Mouse (Mus musculus) midbrain, embryonic 16.5 days (tissue): ENCODE data around the gene Rps4x. TPM values are rescaled to one million over a fixed set of nuclear protein-coding genes. Genes with fewer than 3 reads are reported as not detected.
"Not testable (repeated sequence)": the region's sequence is repeated elsewhere in the genome, so short reads cannot be mapped to it uniquely, and the experiment has no call there.

Source experiments
- ATAC-seq: fragments of 200-750 bp; cut with Nextera tagmentation; 2 replicates; pipeline ENCODE4 v1.8.0; 2017; ENCODE audit warnings: moderate TSS enrichment
- H3K27ac ChIP-seq: fragments of 300-500 bp; sonication (generic); 2 replicates; pipeline ENCODE4 v1.5.1; 2014; ENCODE audit warnings: mild to moderate bottlenecking, low read length, mixed read lengths
- H3K27me3 ChIP-seq: fragments of 300-500 bp; sonication (generic); 2 replicates; pipeline ENCODE4 v1.6.1; 2014; ENCODE audit warnings: low read depth, low read length, mixed read lengths; ENCODE audit not compliant: control insufficient read depth, insufficient read depth
- H3K36me3 ChIP-seq: fragments of 300-500 bp; sonication (generic); 2 replicates; pipeline ENCODE4 v1.6.1; 2014; ENCODE audit warnings: mild to moderate bottlenecking, low read length, moderate library complexity, mixed read lengths; ENCODE audit not compliant: control insufficient read depth, insufficient read depth
- H3K4me1 ChIP-seq: fragments of 300-500 bp; sonication (generic); 2 replicates; pipeline ENCODE4 v1.6.1; 2014; ENCODE audit warnings: mild to moderate bottlenecking, low read length, mixed read lengths; ENCODE audit not compliant: control insufficient read depth, insufficient read depth
- H3K4me2 ChIP-seq: fragments of 300-500 bp; sonication (generic); 2 replicates; pipeline ENCODE4 v1.6.1; 2014; ENCODE audit warnings: mild to moderate bottlenecking, low read length, mixed read lengths
- H3K4me3 ChIP-seq: fragments of 300-500 bp; sonication (generic); 2 replicates; pipeline ENCODE4 v1.5.1; 2014; ENCODE audit warnings: low read depth, mild to moderate bottlenecking, low read length, moderate library complexity, mixed read lengths
- H3K9ac ChIP-seq: fragments of 300-500 bp; sonication (generic); 2 replicates; pipeline ENCODE4 v1.6.1; 2014; ENCODE audit warnings: low read depth, low read length, mixed read lengths
- H3K9me3 ChIP-seq: fragments of 300-500 bp; sonication (generic); replicated peaks from 2 replicates; pipeline ENCODE4 v1.6.1; 2014; ENCODE audit warnings: mild to moderate bottlenecking, low read length, mixed read lengths; ENCODE audit not compliant: control insufficient read depth, poor library complexity, severe bottlenecking
- WGBS: fragments of 180-500 bp; shearing (Covaris S2); extraction: QIAGEN DNeasy Blood & Tissue Kit; methylation state at CpG from one replicate; pipeline ENCODE4 v1.1.7; 2014; 5-methylcytosine and 5-hydroxymethylcytosine counted together
- polyA plus RNA-seq: library from polyadenylated mRNA; unstranded; fragments of >200 nt; fragmentation: Nextera tagmentation; extraction: Ambion mirVana; gene quantifications from 2 replicates; pipeline ENCODE4 v1.2.1, GENCODE M21; 2015

Rps4x gene
- polyA plus RNA-seq: 342 TPM in 2 replicates

GRCm38 (mm10) chrX:102188712-102189497 is at the start of gene Rps4x:
TSS of gene Rps4x (minus strand) at chrX:102189394.
- peaks cover 16% of the 10 kb centered on the region for H3K4me1 ChIP-seq
- H3K36me3 ChIP-seq: 0 out of 2 replicates have a peak, but pooled peaks cover 2% of the 10 kb centered on the region
- H3K9me3 ChIP-seq: no peaks in the 10 kb centered on the region
- H3K4me2 ChIP-seq: peak within 1 kb of the TSS; percentile 73
- 18% methylated on average over 37 of the region's 37 CpGs for WGBS
- peak; percentile 96 for ATAC-seq
- H3K4me3 ChIP-seq: peak within 1 kb of the TSS; percentile 52
- peak within 1 kb of the TSS; percentile 62 for H3K9ac ChIP-seq
- H3K27ac ChIP-seq: peak within 1 kb of the TSS; percentile 84
- no peaks in the 10 kb centered on the region for H3K27me3 ChIP-seq

DNA sequence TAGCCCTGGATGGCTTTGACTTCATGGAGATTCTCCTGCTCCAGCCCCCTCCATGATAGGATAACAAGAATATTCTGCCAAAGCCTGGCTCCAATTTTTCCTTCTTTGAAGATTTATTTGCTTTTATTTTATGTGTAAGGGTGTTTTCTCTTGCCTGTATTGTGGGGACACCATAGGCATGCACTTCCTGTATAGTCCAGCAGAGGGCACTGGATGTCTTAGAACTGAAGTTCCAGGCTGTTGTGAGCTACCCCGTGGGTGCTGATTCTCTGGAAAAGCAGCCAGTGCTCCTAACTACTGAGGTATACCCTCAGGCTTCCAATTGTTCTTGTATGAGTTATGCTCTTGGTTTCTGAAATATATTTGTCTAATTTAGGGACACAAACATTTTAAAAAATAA is 29.9 kb upstream of the Rps4x start:
- H3K4me3 ChIP-seq: no peak overlapping the region
- WGBS: 6% methylated on average over 1 of the region's 1 CpGs
- no peak for ATAC-seq
- no peak overlapping the region for H3K4me2 ChIP-seq
- no peaks in the 10 kb centered on the region for H3K4me1 ChIP-seq
- no peak overlapping the region for H3K27ac ChIP-seq
- H3K9ac ChIP-seq: no peak overlapping the region
- H3K27me3 ChIP-seq: no peaks in the 10 kb centered on the region
- no peaks in the 10 kb centered on the region for H3K36me3 ChIP-seq
- H3K9me3 ChIP-seq: no peaks in the 10 kb centered on the region

DNA sequence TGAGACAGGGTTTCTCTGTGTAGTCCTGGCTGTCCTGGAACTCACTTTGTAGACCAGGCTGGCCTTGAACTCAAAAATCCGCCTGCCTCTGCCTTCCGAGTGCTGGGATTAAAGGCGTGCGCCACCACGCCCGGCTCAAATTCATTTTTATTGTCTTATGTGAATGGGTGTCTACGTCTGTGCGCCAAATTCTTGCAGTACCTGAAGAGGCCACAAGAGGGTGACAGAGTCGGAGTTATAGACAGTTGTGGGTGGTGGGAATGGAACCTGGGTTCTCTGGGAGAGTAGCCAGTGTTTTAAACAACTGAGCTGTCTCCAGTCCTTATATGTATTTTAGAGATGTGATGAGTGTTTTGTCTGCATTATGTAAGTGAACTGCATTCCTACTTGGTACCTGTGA is 26.2 kb upstream of the Rps4x start:
- H3K27me3 ChIP-seq, H3K36me3 ChIP-seq, H3K4me2 ChIP-seq, H3K27ac ChIP-seq, H3K4me3 ChIP-seq, H3K4me1 ChIP-seq, H3K9ac ChIP-seq, ATAC-seq, H3K9me3 ChIP-seq: not testable (repeated sequence)
- WGBS: 41% methylated on average over 9 of the region's 9 CpGs

DNA sequence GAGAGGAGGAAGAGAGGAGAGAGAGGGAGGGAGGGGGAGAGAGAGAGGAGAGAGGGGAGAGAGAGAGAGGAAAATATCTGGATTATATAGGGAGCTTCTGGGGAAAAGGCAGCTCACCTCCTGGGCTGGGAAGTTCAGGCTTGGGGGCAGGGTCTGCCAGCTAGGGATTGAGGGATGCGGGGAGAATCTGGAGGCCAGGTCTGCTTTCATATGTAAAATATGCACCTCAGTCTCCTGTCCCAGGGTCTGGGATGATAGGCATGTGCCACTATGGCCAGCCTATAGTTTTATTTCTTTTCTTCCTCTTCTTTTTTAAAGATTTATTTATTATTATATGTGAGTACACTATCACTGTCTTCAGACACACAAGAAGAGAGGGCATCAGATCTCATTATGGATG is 1.6 kb upstream of the Rps4x start:
- H3K27me3 ChIP-seq: no peaks in the 10 kb centered on the region
- H3K4me3 ChIP-seq: no peak overlapping the region
- no peak for ATAC-seq
- 0 out of 2 replicates have a peak, but pooled peaks cover 2% of the 10 kb centered on the region for H3K36me3 ChIP-seq
- peaks cover 16% of the 10 kb centered on the region for H3K4me1 ChIP-seq
- no peak overlapping the region for H3K9ac ChIP-seq
- H3K9me3 ChIP-seq: no peaks in the 10 kb centered on the region
- H3K27ac ChIP-seq: no peak overlapping the region
- WGBS: 22% methylated on average over 1 of the region's 1 CpGs
- no peak overlapping the region for H3K4me2 ChIP-seq

DNA sequence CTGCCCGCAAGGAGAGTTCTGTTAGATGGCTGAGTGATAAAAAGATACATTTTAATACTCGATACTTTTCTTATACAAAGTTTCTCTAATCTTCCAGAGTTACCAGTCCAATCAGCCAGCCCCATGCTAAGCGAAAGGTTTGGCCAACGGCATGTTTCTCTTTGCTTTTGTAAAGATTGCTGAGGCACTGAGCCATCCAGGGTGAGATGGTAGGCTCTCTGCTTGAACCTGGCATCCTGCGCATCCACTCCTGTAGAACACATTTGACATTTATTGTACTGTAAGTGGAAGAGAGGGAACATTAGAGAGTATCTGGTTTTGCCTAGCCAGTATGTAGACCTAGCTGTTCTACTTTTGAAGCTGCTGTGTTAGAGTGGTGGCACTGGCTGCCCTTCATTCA is 387 bp upstream of the Rps4x start:
- Histone ChIP-seq H3K4me2 (peak overlapping the region; percentile 24; the same call in 1 of the 2 replicates), H3K36me3 (0 out of 2 replicates have a peak, but pooled peaks cover 2% of the 10 kb centered on the region), H3K4me3 (no peak overlapping the region), H3K27me3 (no peaks in the 10 kb centered on the region), H3K27ac (no peak overlapping the region), H3K9me3 (no peaks in the 10 kb centered on the region), H3K4me1 (peaks cover 16% of the 10 kb centered on the region), H3K9ac (no peak overlapping the region)
- peak; percentile 13 for ATAC-seq
- 47% methylated on average over 5 of the region's 5 CpGs for WGBS

DNA sequence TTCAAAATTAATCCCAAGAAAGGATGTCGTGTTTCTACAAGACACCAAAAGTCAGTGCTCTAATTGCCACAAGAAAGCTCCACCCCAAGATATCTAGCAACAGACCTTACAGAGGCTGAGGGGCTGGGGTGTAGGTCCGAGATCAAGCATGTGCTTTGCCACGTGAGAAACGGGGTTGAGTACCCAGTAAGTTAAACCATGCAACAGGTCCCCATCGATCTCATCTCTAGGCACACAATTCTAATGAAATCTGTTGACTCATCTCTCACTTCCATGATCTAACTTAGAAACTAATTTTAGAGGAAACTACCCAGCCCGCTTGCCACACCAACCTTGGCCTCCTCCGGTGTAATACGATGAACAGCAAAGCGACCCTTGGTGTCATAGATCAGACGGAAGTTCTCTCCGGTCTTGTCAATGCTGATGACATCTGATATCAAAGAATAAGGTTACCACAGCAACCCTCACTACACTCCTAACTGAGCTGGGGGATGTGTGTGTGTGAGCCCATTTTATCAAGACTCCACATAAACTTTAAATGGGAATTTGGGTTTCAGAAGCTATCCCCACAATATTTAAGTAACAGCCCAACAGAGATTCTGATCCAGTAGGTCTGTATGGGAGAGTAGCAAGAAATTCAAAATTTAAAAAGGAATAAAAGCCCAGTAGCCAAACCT is 2.0 kb downstream of the Rps4x start:
- H3K27ac ChIP-seq: no peak overlapping the region
- no peak for ATAC-seq
- no peaks in the 10 kb centered on the region for H3K27me3 ChIP-seq
- no peaks in the 10 kb centered on the region for H3K9me3 ChIP-seq
- peak overlapping the region; percentile 4; the same call in 1 of the 2 replicates for H3K4me3 ChIP-seq
- no peak overlapping the region for H3K9ac ChIP-seq
- 49% methylated on average over 11 of the region's 11 CpGs for WGBS
- H3K36me3 ChIP-seq: 0 out of 2 replicates have a peak, but pooled peaks cover 2% of the 10 kb centered on the region
- peaks cover 16% of the 10 kb centered on the region for H3K4me1 ChIP-seq
- H3K4me2 ChIP-seq: peak overlapping the region; percentile 73

DNA sequence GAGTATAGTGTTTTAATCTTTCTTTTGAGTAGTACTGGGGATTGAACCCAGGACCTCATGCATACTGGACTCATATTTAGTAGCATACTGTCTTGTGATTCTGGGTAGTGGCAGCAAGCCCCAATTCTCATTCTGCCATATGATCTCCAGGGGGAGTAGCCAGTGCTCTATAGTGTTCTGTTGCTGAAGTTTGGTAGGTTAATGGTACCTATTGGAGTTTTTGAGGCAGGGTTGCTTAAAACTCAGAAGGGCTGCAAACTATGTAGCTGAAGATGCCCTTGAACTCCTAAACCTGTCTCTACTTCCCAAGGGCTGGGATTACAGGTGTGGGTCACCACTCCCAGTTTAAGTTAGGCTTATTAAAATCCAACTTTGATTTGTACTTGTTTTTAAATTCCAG is 6.6 kb downstream of the Rps4x start:
- Histone ChIP-seq H3K36me3 (0 out of 2 replicates have a peak, but pooled peaks cover 2% of the 10 kb centered on the region), H3K4me1 (peaks cover 11% of the 10 kb centered on the region), H3K9me3 (no peaks in the 10 kb centered on the region), H3K4me3 (no peak overlapping the region), H3K9ac (no peak overlapping the region), H3K27me3 (no peaks in the 10 kb centered on the region), H3K4me2 (no peak overlapping the region), H3K27ac (no peak overlapping the region)
- ATAC-seq: no peak

DNA sequence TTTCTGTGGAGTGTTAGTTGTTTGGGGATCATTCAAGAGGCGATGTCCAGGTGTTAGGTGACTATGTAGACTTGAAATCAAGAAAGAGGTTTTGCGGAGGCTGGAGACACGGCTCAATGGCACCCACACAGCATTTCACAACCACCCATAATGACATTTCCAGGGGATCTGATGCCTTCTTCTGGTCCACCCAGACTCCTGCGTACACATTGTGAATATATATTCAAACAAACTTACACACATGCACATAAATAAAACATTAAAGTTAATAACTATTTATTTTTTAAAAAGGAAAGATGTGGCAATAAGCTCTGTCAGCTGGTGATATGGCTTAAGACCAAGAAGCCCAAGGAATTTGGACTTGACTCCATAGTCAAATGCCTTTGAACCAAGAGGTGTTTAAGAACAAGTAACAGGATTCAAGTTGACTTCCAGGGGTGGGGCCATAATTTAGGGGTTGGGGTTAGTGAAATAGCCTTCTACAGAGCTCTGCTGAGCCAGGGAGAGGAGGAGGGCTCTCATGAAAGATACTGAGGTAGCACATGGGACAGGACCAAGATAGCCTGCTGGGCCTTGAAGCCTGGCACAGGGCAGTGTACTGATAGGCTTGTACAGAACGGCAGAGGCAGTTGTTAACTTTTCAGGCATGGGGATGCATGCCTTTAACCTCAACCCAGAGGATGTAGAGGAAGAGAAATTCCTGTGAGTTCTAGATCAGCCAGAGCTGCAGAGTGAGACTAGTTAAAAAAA is 13.5 kb downstream of the Rps4x start:
- Histone ChIP-seq H3K4me1 (no peaks in the 10 kb centered on the region), H3K36me3 (no peaks in the 10 kb centered on the region), H3K4me2 (no peak overlapping the region), H3K4me3 (no peak overlapping the region), H3K27ac (no peak overlapping the region), H3K9me3 (no peaks in the 10 kb centered on the region), H3K9ac (no peak overlapping the region), H3K27me3 (no peaks in the 10 kb centered on the region)
- 89% methylated on average over 5 of the region's 5 CpGs for WGBS
- no peak for ATAC-seq
